Mouse (Mus musculus): ENCODE measurements at regions not wholly inside any gene's neighbourhood (a gene's known extent, or its start where the extent isn't known, plus 50 kb on each side); places are given as distances from the start of the nearest gene placed in this dataset.
A peak's percentile ranks its signal among the peaks of the same experiment; 100 is the strongest.
"Not testable (repeated sequence)": the region's sequence is repeated elsewhere in the genome, so short reads cannot be mapped to it uniquely, and the experiment has no call there.

- not testable (repeated sequence) for DNase-seq (ENCODE audit: low read depth)
Observed at GRCm38 (mm10) chr15:53984006-53984405, 99.3 kb downstream of the Gm7489 start.

GRCm38 (mm10) chr15:53989888-53990287, 105.2 kb downstream of the Gm7489 start:
- DNase-seq (ENCODE audit: low read depth): no peak

- no peak for DNase-seq (ENCODE audit: low read depth)
Observed at GRCm38 (mm10) chr15:53995199-53995868, 110.6 kb downstream of the Gm7489 start.

- DNase-seq (ENCODE audit: low read depth): no peak
Observed at GRCm38 (mm10) chr15:53998600-53999290, 114.0 kb downstream of the Gm7489 start.

- DNase-seq (ENCODE audit: low read depth): no peak
Observed at GRCm38 (mm10) chr15:54033756-54034155, 149.1 kb downstream of the Gm7489 start.

GRCm38 (mm10) chr15:54050711-54051110, 166.0 kb downstream of the Gm7489 start:
- no peak for DNase-seq (ENCODE audit: low read depth)

- peak; percentile 9 for DNase-seq (ENCODE audit: low read depth)
Observed at GRCm38 (mm10) chr15:54070005-54070634, 185.4 kb downstream of the Gm7489 start.

GRCm38 (mm10) chr15:54071732-54072131, 187.0 kb downstream of the Gm7489 start:
- DNase-seq (ENCODE audit: low read depth): no peak

GRCm38 (mm10) chr15:54091301-54091700, 206.6 kb downstream of the Gm7489 start:
- DNase-seq (ENCODE audit: low read depth): no peak

- DNase-seq (ENCODE audit: low read depth): no peak
Observed at GRCm38 (mm10) chr15:54092386-54092785, 207.7 kb downstream of the Gm7489 start.

- no peak for DNase-seq (ENCODE audit: low read depth)
Observed at GRCm38 (mm10) chr15:54097498-54097897, 212.8 kb downstream of the Gm7489 start.

- no peak for DNase-seq (ENCODE audit: low read depth)
Observed at GRCm38 (mm10) chr15:54112406-54112805, 227.7 kb downstream of the Gm7489 start.

GRCm38 (mm10) chr15:54114096-54114512, 229.4 kb downstream of the Gm7489 start:
- DNase-seq (ENCODE audit: low read depth): no peak

GRCm38 (mm10) chr15:54117967-54118538, 233.3 kb downstream of the Gm7489 start:
- no peak for DNase-seq (ENCODE audit: low read depth)

- no peak for DNase-seq (ENCODE audit: low read depth)
Observed at GRCm38 (mm10) chr15:54120456-54120855, 235.8 kb downstream of the Gm7489 start.

- DNase-seq (ENCODE audit: low read depth): no peak
Observed at GRCm38 (mm10) chr15:54164350-54164749, 279.6 kb downstream of the Gm7489 start.

GRCm38 (mm10) chr15:54167842-54168361, 283.2 kb downstream of the Gm7489 start:
- DNase-seq (ENCODE audit: low read depth): no peak

- no peak for DNase-seq (ENCODE audit: low read depth)
Observed at GRCm38 (mm10) chr15:54177221-54177620, 292.5 kb downstream of the Gm7489 start.

GRCm38 (mm10) chr15:54177791-54178190, 293.1 kb downstream of the Gm7489 start:
- DNase-seq (ENCODE audit: low read depth): no peak

Data from c-Kit-positive CD71-negative TER-119-negative erythroid progenitor cells, embryonic 14.5 days (primary cell).